Mouse (Mus musculus) heart, adult 2 months (tissue): Measurements from ENCODE around the gene Fig4. TPM values are rescaled to one million over a fixed set of nuclear protein-coding genes. Genes with fewer than 3 reads are reported as not detected.

ENCODE experiments used
- DNase-seq, 2 experiments: peaks; one replicate each; pipeline ENCODE4 v3.0.0; 2021
- H3K27ac ChIP-seq: fragments of 200-600 bp; 2 replicates; pipeline ENCODE4 v1.8.1; 2022
- H3K27me3 ChIP-seq: fragments of 200-500 bp; 2 replicates; pipeline ENCODE4 v1.6.1; 2012; ENCODE audit warnings: mild to moderate bottlenecking, low read length, inconsistent platforms, mixed read lengths; ENCODE audit not compliant: control insufficient read depth, insufficient read depth
- H3K36me3 ChIP-seq: fragments of 200-500 bp; 2 replicates; pipeline ENCODE4 v1.6.1; 2012; ENCODE audit warnings: low read length, inconsistent platforms; ENCODE audit not compliant: control insufficient read depth, insufficient read depth
- H3K4me1 ChIP-seq: fragments of 200-500 bp; 2 replicates; pipeline ENCODE4 v1.6.1; 2011; ENCODE audit warnings: low read length; ENCODE audit not compliant: control insufficient read depth, insufficient read depth
- H3K4me3 ChIP-seq: fragments of 200-600 bp; 2 replicates; pipeline ENCODE4 v1.8.1; 2022
- H3K79me2 ChIP-seq: fragments of 200-500 bp; replicated peaks from 2 replicates; pipeline ENCODE4 v1.6.1; 2012; ENCODE audit warnings: mild to moderate bottlenecking, inconsistent platforms, low read length, moderate library complexity, mixed read lengths; ENCODE audit not compliant: control insufficient read depth, insufficient read depth
- H3K9ac ChIP-seq: fragments of 200-500 bp; 2 replicates; pipeline ENCODE4 v1.6.1; 2012; ENCODE audit warnings: low read depth, mild to moderate bottlenecking, control low read depth, inconsistent platforms, low read length, mixed read lengths
- CTCF ChIP-seq: fragments of 200-600 bp; IDR thresholded peaks from 2 replicates; pipeline ENCODE4 v1.8.1; 2022; ENCODE audit warnings: antibody characterized with exemption, mild to moderate bottlenecking, moderate library complexity
- EP300 ChIP-seq: fragments of 200-500 bp; IDR thresholded peaks from 2 replicates; pipeline ENCODE4 v1.6.1; 2011; ENCODE audit warnings: low read depth, low read length, control low read depth; ENCODE audit not compliant: insufficient read depth
- POLR2A ChIP-seq: fragments of 200-500 bp; IDR thresholded peaks from 2 replicates; pipeline ENCODE4 v1.6.1; 2011; ENCODE audit warnings: mild to moderate bottlenecking, low read depth, low read length, control low read depth; ENCODE audit not compliant: insufficient read depth
- WGBS: fragments of 180-500 bp; shearing (Covaris S2); methylation state at CpG from one replicate; pipeline ENCODE4 v1.1.7; 2018; 5-methylcytosine and 5-hydroxymethylcytosine counted together
- intact Hi-C: fragments of 180-260 bp; cut with DNase I; formaldehyde crosslinking; loops from one replicate; pipeline ENCODE4 v1.15.1; 2025
- polyA plus RNA-seq: library from polyadenylated mRNA; depleted of rRNA; stranded (reverse); fragments of >200 nt; gene quantifications from 2 replicates; pipeline ENCODE4 v1.2.3, GENCODE M21; 2012
- total RNA-seq, 2 experiments: library from RNA; stranded (reverse); gene quantifications; 2 replicates each; pipeline ENCODE4 v1.2.3; 2021

Gene Fig4
- total and polyA plus RNA-seq, 3 experiments = 17.8 to 25.6 (median 22.1) TPM

GRCm38 (mm10) chr10:41236020-41236419 is 67.0 kb downstream of the Fig4 start:
- DNase-seq = no peak
- TF ChIP-seq POLR2A (no peak), EP300 (no peak), CTCF (no peak)
- no peaks in the 10 kb centered on the region for H3K27me3 ChIP-seq
- H3K4me1 ChIP-seq = no peaks in the 10 kb centered on the region; the same call in 1 of the 2 replicates
- H3K9ac ChIP-seq = no peak overlapping the region
- intact Hi-C loops = no loop called here
- H3K79me2 ChIP-seq = no peaks in the 10 kb centered on the region
- H3K4me3 ChIP-seq = no peak overlapping the region
- H3K36me3 ChIP-seq = no peaks in the 10 kb centered on the region
- no peak overlapping the region for H3K27ac ChIP-seq
- WGBS = 87% methylated on average over 2 of the region's 2 CpGs

GRCm38 (mm10) chr10:41235584-41235983 is 67.5 kb downstream of the Fig4 start:
- intact Hi-C loops = no loop called here
- Histone ChIP-seq H3K27me3 (no peaks in the 10 kb centered on the region), H3K79me2 (no peaks in the 10 kb centered on the region), H3K9ac (no peak overlapping the region), H3K4me3 (no peak overlapping the region), H3K36me3 (no peaks in the 10 kb centered on the region), H3K27ac (no peak overlapping the region), H3K4me1 (no peaks in the 10 kb centered on the region; the same call in 1 of the 2 replicates)
- 97% methylated on average over 3 of the region's 3 CpGs for WGBS
- no peak for TF ChIP-seq EP300
- no peak for DNase-seq

- 84% methylated on average over 2 of the region's 2 CpGs for WGBS
- TF ChIP-seq CTCF (no peak), POLR2A (no peak), EP300 (no peak)
- no peaks in the 10 kb centered on the region; the same call in 1 of the 2 replicates for H3K4me1 ChIP-seq
These were observed 67.9 kb downstream of the Fig4 start for GRCm38 (mm10) chr10:41235159-41235558.

GRCm38 (mm10) chr10:41234552-41234951 is 68.5 kb downstream of the Fig4 start:
- TF ChIP-seq POLR2A (no peak), EP300 (no peak), CTCF (no peak)
- intact Hi-C loops = no loop called here
- 67% methylated on average over 9 of the region's 9 CpGs for WGBS

More at GRCm38 (mm10) chr10:41235159-41235558, 67.9 kb downstream of the Fig4 start:
- DNase-seq = no peak
- H3K27me3 ChIP-seq = no peaks in the 10 kb centered on the region
- H3K4me3 ChIP-seq = no peak overlapping the region
- no peaks in the 10 kb centered on the region for H3K79me2 ChIP-seq
- no peak overlapping the region for H3K27ac ChIP-seq
- intact Hi-C loops = no loop called here
- no peaks in the 10 kb centered on the region for H3K36me3 ChIP-seq
- no peak overlapping the region for H3K9ac ChIP-seq

GRCm38 (mm10) chr10:41233140-41233539 is 69.9 kb downstream of the Fig4 start:
- H3K27ac ChIP-seq = no peak overlapping the region
- DNase-seq = no peak
- no peaks in the 10 kb centered on the region for H3K79me2 ChIP-seq
- intact Hi-C loops = no loop called here
- 87% methylated on average over 6 of the region's 6 CpGs for WGBS
- H3K9ac ChIP-seq = no peak overlapping the region
- TF ChIP-seq EP300 = no peak
- no peak for TF ChIP-seq POLR2A
- TF ChIP-seq CTCF = no peak
- H3K4me1 ChIP-seq = no peaks in the 10 kb centered on the region; the same call in 1 of the 2 replicates
- H3K27me3 ChIP-seq = no peaks in the 10 kb centered on the region
- no peaks in the 10 kb centered on the region for H3K36me3 ChIP-seq
- no peak overlapping the region for H3K4me3 ChIP-seq

More at GRCm38 (mm10) chr10:41234552-41234951, 68.5 kb downstream of the Fig4 start:
- Histone ChIP-seq H3K4me1 (no peaks in the 10 kb centered on the region; the same call in 1 of the 2 replicates), H3K4me3 (no peak overlapping the region), H3K9ac (no peak overlapping the region), H3K36me3 (no peaks in the 10 kb centered on the region), H3K27ac (no peak overlapping the region), H3K79me2 (no peaks in the 10 kb centered on the region), H3K27me3 (no peaks in the 10 kb centered on the region)
- DNase-seq = no peak

- Histone ChIP-seq H3K27me3 (no peaks in the 10 kb centered on the region), H3K4me1 (no peaks in the 10 kb centered on the region), H3K9ac (no peak overlapping the region), H3K79me2 (no peaks in the 10 kb centered on the region), H3K36me3 (no peaks in the 10 kb centered on the region), H3K4me3 (no peak overlapping the region), H3K27ac (no peak overlapping the region)
- no peak for DNase-seq
- WGBS = 84% methylated on average over 6 of the region's 6 CpGs
- intact Hi-C loops = no loop called here
- no peak for TF ChIP-seq EP300
- TF ChIP-seq POLR2A = no peak
- no peak for TF ChIP-seq CTCF
These were observed 71.8 kb downstream of the Fig4 start for GRCm38 (mm10) chr10:41231163-41231835.
